Mouse (Mus musculus) telencephalon, adult 2 months (tissue): Measurements from ENCODE around the gene C6.

Source experiments
- DNase-seq: peaks from one replicate; pipeline ENCODE4 v3.0.0-alpha.2; 2011; ENCODE audit warnings: low read depth, low spot score

Gene C6

DNA sequence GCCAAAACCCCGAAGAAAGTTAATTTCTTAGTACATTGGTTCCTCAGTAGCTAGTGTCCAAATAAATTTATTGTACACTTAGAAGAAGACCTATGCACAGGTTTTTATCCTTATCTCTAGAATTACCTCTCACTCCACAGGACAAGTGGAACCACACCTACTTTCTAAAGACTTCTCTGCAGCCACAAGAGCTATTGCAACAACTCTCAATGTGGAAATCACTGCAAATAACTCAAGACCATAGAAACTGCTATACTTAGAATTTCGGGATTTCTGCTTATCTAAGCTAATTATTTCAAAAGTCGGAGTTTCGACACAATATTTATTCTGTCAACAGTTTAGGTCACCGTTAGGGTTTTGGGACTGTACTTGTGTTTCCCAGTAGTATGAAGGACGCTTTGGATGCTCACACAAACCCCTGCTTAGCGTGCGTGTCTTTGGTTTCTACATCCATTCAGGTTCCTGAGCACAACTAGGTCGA is at the start of gene C6:
TSS of gene C6 (plus strand) at position 346 of the 481 bp plus-strand sequence.
- DNase-seq, result no peak

DNA sequence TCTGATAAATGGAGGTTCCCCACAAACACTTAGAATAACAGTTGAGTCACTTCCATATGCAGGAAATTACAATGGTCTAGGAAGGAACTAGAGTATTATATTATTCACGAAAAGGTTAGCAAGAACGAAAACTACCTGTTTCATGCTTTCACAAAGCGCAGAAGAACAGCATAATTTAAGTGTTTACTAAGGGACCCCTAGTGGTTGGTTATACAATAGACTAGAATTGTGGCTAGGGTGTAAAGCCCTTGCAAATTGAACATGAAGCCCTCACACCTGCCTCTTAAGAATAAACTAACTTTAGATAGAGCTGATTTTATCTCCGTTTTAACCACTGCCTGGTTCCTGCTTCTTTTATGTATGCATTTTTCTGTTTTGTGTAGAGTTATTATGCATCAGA is 29.4 kb upstream of the C6 start:
- DNase-seq, result no peak

DNA sequence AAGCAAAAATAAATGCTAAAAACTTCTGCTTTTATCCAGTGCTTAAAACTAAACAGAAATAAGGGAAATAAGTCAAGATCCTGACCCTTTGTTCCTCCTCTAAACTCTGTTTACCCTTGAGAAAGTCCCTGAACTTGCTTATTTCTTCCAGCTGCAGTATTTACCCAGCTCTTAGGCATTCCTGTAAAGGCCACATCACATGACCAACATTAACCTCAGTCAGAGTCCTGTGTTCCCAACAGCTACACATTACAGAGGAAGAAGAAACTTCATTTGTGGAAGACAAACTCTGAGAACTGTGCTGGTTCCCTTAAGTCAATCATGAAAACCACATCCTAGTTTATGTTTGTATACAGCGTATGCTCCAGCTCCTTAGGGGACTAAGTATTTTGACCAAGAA is 7.2 kb downstream of the C6 start:
- no peak for DNase-seq

- no peak for DNase-seq
Observed at GRCm38 (mm10) chr15:4734996-4735609, 8.1 kb downstream of the C6 start.

GRCm38 (mm10) chr15:4747656-4748055 is 20.7 kb downstream of the C6 start:
- no peak for DNase-seq

GRCm38 (mm10) chr15:4790378-4790777 is 63.4 kb downstream of the C6 start:
- DNase-seq, result no peak

DNA sequence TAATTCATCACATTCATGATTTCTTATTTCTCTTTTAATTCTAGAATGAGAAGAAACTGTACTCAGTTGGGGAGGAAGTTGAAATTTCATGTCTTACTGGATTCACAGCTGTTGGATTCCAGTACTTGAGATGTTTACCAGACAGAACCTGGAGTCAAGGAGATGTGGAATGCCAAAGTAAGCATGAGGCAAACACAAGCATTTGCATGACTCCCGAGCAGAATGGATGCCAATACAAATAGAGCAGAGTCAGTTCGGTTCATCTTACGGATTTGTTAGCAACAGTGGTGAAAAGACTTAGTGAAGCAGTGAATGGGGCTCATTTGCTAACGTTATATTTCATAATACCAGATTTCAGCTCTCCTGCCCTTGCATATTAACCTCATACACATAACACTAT is 69.9 kb downstream of the C6 start:
- DNase-seq, result no peak

DNA sequence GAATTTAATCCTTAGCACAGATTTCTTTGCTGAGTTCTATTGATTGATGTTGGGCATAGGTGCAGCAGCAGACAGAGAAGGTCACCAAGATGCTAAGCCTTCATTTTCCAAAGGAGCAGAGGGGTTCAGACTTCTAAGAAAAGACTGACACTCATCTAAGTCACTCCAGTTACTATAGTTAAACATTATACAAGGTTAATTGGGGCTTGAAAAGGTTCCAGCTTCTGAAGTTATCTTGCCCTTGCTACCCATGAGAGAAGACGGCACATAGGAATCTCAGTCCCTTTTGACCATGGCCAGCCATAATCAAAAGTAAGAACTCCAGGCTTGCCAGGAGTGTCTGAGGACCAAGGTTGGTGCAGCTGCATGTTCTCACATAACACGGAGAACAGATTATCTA is 77.3 kb downstream of the C6 start:
- no peak for DNase-seq

DNA sequence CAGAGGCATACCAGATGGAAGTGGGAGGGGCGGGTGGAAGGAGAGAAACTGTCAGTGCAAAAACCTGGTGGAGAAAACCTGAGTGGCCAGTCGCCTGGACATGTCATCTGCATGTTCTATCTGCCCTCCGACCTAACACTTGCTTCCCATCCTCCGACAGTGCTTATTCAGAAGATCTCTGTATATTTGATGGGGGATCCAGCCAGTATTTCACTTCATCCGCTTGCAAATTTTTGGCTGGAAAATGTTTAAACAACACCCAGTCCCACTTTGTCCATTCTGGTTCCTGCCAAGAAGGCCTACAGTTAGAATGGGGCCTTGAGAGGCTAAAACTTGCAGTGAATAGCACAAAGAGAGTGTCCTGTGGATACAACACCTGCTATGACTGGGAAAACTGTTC is 81.2 kb downstream of the C6 start:
- no peak for DNase-seq

GRCm38 (mm10) chr15:4814976-4815375 is 88.0 kb downstream of the C6 start:
- no peak for DNase-seq

DNA sequence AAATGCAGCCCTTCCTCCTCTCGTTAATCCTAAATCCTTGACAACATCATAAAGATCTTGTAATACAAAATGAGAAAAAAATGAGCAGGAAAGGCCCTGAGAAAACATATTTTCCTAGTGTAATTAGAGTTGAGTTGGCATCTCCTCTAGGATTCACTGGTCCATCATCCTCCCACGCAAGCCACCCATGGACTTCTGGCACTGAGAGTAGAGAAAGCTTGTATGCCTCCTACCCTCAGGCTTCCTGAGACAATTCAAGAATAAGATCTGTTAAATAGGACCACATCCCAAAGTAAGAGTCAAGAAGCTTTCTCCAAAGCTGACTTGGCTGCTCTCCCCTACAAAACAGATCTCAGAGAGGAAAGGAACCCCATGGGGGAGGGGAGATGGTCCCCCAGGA is 88.7 kb downstream of the C6 start:
- DNase-seq, result peak; percentile 19

DNA sequence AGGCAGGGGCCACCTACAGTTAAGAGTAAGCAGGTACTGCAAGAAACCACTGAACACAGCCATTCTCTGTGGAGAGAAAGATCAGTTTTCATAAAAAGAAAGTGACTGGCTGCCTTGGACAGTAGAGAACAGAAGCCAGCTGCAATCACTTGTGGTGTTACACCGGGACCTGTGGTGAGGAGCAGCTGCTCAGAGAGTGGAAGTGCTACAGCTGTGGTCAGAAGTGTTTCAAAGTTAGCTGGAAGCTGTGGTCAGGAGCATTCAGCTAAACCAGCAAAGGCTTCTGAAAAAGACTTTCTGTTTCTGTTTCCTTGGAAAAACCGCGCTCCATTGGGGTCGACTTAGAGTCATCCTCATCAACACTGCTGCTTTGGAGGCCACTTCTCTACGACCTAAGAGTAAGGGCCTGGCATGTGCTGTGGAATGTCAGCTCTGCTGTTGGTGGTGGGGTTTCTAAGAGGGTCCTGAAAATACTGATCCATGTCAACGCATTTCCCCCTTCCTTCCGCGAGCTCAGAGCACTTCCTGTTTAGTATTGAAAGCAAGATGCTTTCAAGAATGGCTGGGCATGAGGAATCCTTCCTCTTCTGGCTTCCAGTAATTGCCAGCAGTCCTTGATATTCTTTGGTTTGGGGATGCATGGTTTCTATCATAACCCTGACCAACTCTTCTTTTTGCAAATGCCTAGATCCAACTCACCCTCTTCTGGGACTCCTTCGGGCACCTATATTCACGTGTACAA is 89.9 kb downstream of the C6 start:
- no peak for DNase-seq

DNA sequence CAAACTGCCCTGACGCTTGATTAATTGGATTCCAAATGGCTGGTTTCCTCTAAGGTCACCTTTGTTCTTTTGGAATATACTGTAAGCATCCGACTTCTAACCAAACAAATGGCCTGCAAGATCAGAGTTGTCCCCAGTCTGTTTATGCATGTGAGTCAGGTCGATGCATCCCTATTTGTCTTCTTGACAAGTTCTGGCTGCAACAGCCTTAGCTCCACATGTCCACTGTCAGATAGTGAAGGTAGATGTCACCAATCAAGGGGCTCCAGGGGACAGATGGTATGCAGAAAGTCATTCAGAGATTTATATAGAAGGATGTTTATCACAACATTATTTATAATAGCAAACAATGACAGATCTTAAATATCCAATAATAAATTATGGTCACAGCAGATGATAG is 91.5 kb downstream of the C6 start:
- DNase-seq, result no peak

- no peak for DNase-seq
Observed at GRCm38 (mm10) chr15:4821161-4821560, 94.2 kb downstream of the C6 start.

- no peak for DNase-seq
Observed at GRCm38 (mm10) chr15:4821824-4822223, 94.8 kb downstream of the C6 start.

DNA sequence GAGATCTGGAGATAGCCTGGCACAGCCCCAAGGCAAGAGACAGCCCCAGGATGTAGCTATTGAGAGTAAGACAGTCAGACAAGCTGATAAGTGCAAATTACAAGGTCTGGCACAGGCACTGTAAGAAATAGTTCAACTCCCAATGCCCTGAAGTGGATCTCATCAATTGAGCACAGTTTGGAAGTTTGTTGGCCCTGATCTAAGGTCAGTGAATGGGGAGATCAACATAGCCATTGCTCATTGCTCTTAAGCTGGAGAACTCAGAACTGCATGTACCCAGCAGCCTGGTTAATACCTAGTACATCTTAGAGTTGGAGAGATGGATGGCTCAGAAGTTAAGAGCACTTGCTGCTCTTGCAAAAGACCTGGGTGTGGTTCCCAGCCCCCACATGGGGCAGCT is 100.8 kb downstream of the C6 start:
- DNase-seq, result no peak

GRCm38 (mm10) chr15:4836354-4836753 is 109.4 kb downstream of the C6 start:
- DNase-seq, result no peak

DNA sequence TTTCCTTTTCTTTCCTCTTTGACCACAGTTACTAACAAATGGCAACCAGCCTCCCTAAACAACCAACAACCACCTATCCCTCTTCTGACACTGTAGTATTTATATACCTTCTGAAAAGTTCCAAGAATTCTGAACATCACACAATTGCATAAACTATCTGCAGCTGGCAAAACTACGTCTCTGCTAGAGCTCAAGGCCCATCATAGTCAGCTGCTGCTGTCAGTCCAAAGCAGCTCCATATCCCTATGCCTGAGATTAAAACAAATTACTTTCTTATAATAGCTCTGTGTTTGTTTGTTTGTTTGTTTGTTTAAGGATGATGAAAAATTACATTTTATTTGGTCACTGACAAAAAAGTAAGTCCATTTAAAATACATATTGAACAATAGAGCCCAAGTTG is 123.0 kb downstream of the C6 start:
- DNase-seq, result no peak
